Mouse (Mus musculus): ENCODE measurements around the gene Gtf2f2. TPM values are rescaled to one million over a fixed set of nuclear protein-coding genes. Genes with fewer than 3 reads are reported as not detected.
A peak's percentile ranks its signal among the peaks of the same experiment; 100 is the strongest.

Gtf2f2 gene
- polyA plus RNA-seq, 1 experiment: 13.3 TPM

DNA sequence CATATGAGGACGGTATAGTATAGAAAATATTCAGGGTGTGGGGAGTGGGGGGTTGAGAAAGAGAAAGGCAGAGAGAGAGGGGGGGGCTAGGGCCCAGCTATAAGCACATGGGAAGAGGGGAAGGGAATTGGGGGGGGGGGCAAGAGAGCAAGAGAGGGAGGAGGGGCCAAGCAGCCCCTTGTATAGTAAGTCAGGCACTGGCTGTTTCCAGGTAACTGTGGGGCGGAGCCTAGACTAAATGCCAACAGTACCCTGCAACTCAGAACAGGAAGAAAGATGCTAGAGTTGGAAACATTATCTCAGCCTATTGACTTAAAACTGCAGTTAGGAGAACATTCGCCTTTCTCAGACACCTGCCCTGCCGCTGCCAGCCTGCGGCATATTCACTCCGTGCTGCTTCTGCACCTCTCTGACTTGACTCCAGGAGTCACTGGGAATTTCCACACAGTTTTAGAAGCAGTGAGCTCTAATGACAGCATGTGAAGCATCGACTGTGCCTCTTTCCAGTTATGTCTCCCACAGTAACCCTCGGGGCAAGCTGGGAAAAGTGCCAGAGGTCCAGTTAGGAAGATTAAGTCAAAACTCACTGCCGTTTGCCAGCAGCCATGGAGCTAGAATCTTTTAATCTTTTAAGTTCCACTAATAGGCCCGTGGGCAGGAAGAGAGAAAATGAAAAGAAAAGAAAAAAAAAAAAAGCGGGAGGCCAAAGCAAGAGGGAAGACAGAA, 20.6 kb upstream of the Gtf2f2 start:
- H3K27ac ChIP-seq (ENCODE audit: insufficient read depth, low read length): no peak overlapping the region
- TF ChIP-seq POLR2A (IDR thresholded peaks at IDR 0.05; ENCODE audit: extremely low read depth, insufficient read depth, low read length) (no peak), CTCF (IDR thresholded peaks at IDR 0.05; ENCODE audit: extremely low read depth, insufficient read depth, low read length) (no peak)
- no peaks in the 10 kb centered on the region; the same call in 1 of the 2 replicates for H3K4me1 ChIP-seq (ENCODE audit: control insufficient read depth, insufficient read depth, low read length)
- no peak overlapping the region for H3K4me3 ChIP-seq (ENCODE audit: insufficient read depth, low read length)

DNA sequence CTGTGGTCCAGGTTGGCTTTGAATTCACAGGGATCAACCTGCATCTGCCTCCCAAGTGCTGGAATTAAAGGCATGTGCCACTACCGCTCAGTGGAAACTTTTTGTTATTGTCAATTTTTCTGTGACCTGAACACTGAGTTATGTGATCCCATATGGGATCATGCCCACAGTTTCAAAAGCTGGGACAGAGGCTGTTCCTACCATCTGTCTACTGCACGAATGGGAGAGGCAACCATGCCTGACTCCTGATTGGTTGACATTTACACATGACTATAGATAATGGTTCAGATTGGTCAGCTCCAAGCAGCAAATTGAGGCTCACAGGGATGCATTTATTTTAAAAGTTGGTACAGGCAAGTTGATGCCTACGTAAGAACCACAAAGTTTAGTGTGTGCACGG, 14.0 kb upstream of the Gtf2f2 start:
- no peak for TF ChIP-seq CTCF (IDR thresholded peaks at IDR 0.05; ENCODE audit: extremely low read depth, insufficient read depth, low read length)
- no peak for TF ChIP-seq POLR2A (IDR thresholded peaks at IDR 0.05; ENCODE audit: extremely low read depth, insufficient read depth, low read length)
- Histone ChIP-seq H3K4me1 (ENCODE audit: control insufficient read depth, insufficient read depth, low read length) (no peaks in the 10 kb centered on the region), H3K27ac (ENCODE audit: insufficient read depth, low read length) (no peak overlapping the region), H3K4me3 (ENCODE audit: insufficient read depth, low read length) (no peak overlapping the region)

DNA sequence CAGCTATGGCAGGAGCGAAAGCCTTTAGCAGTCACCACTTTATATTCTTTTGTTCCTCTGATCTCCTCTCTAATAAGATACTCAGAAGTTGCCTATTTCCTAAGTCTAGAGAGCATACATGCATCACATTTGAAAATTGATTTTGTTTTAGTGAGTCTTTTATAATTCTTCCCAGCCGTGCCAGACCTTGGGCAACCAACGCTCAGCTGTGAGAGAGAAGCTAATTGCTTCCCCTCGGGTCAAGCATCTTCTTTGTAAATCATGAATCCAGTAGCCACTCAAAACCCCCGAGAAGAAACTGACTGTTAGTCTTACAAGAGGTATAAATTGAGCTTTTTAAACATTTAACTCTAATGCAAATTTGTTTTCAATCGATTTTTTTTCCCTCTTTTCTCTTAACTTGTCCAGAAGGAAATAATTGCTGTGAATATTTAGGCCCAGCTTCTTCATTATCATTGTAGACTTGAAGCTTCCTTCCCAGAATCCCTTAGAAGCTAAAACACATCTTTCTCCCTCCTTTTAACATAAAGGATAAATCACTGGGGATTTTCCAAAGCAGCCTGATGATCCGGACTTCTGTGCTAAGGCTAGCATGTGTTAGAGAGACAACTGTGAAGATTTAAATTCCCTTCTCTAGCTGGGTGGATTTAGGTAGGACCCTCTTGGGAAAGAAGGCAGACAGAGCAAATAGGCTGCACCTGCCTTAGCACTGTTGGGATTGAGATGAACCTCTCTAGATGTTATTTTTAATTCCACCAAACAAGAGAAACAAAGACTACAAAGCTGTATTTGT, 10.5 kb upstream of the Gtf2f2 start:
- no peak overlapping the region for H3K27ac ChIP-seq (ENCODE audit: insufficient read depth, low read length)
- TF ChIP-seq POLR2A (IDR thresholded peaks at IDR 0.05; ENCODE audit: extremely low read depth, insufficient read depth, low read length) (no peak), CTCF (IDR thresholded peaks at IDR 0.05; ENCODE audit: extremely low read depth, insufficient read depth, low read length) (no peak)
- no peaks in the 10 kb centered on the region for H3K4me1 ChIP-seq (ENCODE audit: control insufficient read depth, insufficient read depth, low read length)
- no peak overlapping the region for H3K4me3 ChIP-seq (ENCODE audit: insufficient read depth, low read length)

DNA sequence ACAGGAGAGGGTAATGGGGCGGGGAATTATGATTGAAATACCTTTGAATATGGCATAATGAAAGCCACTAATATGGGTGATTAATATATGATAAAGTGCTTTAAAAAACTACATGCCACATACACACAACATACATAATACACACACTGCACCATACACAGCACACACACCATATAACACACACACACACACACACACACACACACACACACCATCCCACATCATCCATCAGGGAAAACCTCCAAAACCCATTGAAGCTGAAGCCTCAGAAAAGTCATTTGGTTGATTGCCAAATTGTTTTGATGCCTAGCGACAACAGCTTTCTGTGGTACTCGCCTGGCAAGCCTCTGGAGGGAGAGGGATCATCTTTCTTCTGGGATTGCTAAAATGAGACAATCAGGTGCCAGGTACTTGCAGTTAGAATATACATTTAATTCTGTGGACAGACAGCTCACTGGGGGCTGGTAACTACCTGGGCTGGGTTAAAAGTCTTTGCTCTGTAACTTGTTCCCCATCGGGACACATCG, 9.7 kb upstream of the Gtf2f2 start:
- H3K27ac ChIP-seq (ENCODE audit: insufficient read depth, low read length): no peak overlapping the region
- no peak overlapping the region for H3K4me3 ChIP-seq (ENCODE audit: insufficient read depth, low read length)
- H3K4me1 ChIP-seq (ENCODE audit: control insufficient read depth, insufficient read depth, low read length): no peaks in the 10 kb centered on the region
- no peak for TF ChIP-seq CTCF (IDR thresholded peaks at IDR 0.05; ENCODE audit: extremely low read depth, insufficient read depth, low read length)
- no peak for TF ChIP-seq POLR2A (IDR thresholded peaks at IDR 0.05; ENCODE audit: extremely low read depth, insufficient read depth, low read length)

DNA sequence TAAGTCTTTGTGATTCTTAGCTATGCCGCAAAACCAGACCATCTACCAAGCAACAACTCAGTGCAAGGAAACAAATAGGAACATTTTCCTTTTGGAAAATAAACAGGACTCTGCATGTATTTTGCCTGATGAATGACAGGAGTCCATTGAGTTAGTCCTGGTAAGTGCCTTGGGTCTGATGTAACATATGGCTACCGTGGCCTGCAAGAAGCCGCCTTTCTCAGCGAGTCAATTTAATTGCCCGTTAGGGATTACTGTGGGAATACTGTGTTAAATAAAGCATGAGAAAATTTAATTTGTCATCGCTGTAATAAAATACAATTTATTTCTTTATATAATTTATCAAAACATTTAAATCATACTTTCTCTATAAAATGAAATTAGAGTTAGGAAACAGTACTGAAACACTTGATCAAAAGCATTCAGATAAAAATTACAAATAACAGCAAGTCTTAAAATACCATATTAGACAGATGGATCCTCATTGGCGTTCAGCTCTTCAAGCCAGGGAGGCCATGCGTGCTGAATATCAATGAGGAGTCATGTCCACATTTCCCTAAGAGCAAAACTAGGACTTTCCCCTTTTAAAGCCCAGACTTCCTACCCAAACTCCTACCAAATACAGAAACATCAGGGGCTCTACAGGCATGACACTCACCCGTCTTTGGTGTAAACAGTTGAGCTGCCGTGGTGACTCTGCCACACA, 7.3 kb upstream of the Gtf2f2 start:
- Histone ChIP-seq H3K27ac (ENCODE audit: insufficient read depth, low read length) (no peak overlapping the region), H3K4me3 (ENCODE audit: insufficient read depth, low read length) (no peak overlapping the region), H3K4me1 (ENCODE audit: control insufficient read depth, insufficient read depth, low read length) (no peaks in the 10 kb centered on the region)
- TF ChIP-seq POLR2A (IDR thresholded peaks at IDR 0.05; ENCODE audit: extremely low read depth, insufficient read depth, low read length): no peak

DNA sequence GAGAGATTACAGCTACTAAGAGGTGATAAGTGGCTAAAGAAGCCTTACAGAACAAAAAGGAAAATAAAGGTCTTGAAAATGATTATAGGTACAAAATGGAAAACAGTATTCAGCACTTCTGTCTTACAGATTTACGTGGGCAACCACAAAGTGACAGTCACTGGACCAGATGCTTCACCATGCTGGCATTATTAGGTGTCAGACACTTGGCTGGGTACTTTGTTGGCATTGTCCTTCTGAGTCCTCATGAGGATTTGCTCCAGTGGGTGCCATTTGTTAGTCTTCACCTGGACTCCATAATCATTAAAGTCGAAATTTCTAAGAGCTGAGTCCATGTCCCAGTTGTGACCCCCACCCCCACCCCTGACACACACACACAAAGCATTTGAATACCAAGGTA, 3.7 kb upstream of the Gtf2f2 start:
- H3K27ac ChIP-seq (ENCODE audit: insufficient read depth, low read length): no peak overlapping the region
- no peaks in the 10 kb centered on the region for H3K4me1 ChIP-seq (ENCODE audit: control insufficient read depth, insufficient read depth, low read length)
- TF ChIP-seq POLR2A (IDR thresholded peaks at IDR 0.05; ENCODE audit: extremely low read depth, insufficient read depth, low read length): no peak
- no peak for TF ChIP-seq CTCF (IDR thresholded peaks at IDR 0.05; ENCODE audit: extremely low read depth, insufficient read depth, low read length)
- H3K4me3 ChIP-seq (ENCODE audit: insufficient read depth, low read length): no peak overlapping the region

DNA sequence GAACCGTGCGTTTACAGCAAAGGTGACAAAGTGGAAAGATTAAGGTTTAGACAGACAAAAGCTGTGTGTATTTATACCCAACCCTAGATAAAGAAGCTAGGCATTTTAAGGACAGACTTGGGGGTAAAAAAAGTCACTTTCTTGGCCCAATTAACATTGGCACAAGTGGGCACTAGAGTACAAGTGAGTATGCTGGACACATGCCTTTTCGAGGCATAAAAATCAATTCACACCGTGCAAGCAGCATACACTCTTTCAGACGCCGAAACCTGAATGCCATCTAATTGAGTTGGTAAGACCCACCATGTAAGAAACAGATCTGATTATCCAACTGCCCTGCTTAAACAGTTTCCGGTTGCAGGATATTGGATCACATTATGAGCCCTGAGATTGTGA, 395 bp upstream of the Gtf2f2 start:
- no peak overlapping the region for H3K27ac ChIP-seq (ENCODE audit: insufficient read depth, low read length)
- peak overlapping the region; percentile 63 for H3K4me3 ChIP-seq (ENCODE audit: insufficient read depth, low read length)
- H3K4me1 ChIP-seq (ENCODE audit: control insufficient read depth, insufficient read depth, low read length): no peaks in the 10 kb centered on the region
- TF ChIP-seq POLR2A (IDR thresholded peaks at IDR 0.05; ENCODE audit: extremely low read depth, insufficient read depth, low read length) (no peak), CTCF (IDR thresholded peaks at IDR 0.05; ENCODE audit: extremely low read depth, insufficient read depth, low read length) (no peak)

DNA sequence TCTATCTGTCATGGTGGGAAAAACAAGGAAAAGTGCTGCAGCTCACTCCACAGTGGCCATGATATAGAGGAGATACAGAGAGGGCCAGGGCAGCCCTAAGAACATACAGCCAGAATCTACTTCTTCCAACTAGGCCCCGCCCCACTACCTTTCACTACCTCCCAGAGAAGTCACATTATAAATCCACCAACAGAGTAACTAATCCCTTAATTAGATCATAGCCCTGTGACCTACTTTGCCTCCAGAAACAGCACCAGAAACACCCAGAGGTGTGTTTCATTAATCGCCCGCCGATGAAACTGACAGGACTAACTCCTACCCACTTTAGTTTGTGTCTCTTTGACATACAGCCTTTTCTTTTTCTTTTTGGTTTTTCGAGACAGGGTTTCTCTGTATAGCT, 1.5 kb downstream of the Gtf2f2 start:
- TF ChIP-seq POLR2A (IDR thresholded peaks at IDR 0.05; ENCODE audit: extremely low read depth, insufficient read depth, low read length): no peak
- TF ChIP-seq CTCF (IDR thresholded peaks at IDR 0.05; ENCODE audit: extremely low read depth, insufficient read depth, low read length): no peak

DNA sequence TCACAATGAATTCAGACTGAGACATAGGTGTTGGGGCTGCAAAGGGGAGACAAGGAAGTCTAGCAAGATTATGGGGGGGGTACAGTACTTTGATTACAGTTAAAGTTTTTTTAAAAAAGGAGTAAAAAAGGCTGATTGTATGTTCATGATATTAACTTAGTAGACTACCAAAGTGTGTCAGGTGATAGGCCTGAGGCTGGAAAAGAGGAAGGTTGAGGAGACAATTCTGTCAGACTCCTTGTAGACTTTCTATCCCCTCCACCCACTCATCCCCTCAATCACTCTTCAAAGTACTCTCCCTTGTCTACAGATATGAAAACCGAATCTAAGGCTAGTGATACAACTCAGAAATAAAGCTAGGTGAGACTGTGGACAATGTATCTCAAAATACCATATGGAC, 2.5 kb downstream of the Gtf2f2 start:
- H3K4me3 ChIP-seq (ENCODE audit: insufficient read depth, low read length): no peak overlapping the region
- H3K27ac ChIP-seq (ENCODE audit: insufficient read depth, low read length): no peak overlapping the region

More for the DNA sequence above, 1.5 kb downstream of the Gtf2f2 start:
- Histone ChIP-seq H3K27ac (ENCODE audit: insufficient read depth, low read length) (no peak overlapping the region), H3K4me3 (ENCODE audit: insufficient read depth, low read length) (no peak overlapping the region), H3K4me1 (ENCODE audit: control insufficient read depth, insufficient read depth, low read length) (no peaks in the 10 kb centered on the region)

More for the DNA sequence above, 2.5 kb downstream of the Gtf2f2 start:
- TF ChIP-seq CTCF (IDR thresholded peaks at IDR 0.05; ENCODE audit: extremely low read depth, insufficient read depth, low read length) (no peak), POLR2A (IDR thresholded peaks at IDR 0.05; ENCODE audit: extremely low read depth, insufficient read depth, low read length) (no peak)
- H3K4me1 ChIP-seq (ENCODE audit: control insufficient read depth, insufficient read depth, low read length): no peaks in the 10 kb centered on the region
